Mouse (Mus musculus) layer of hippocampus, adult 9-11 months (tissue): ENCODE measurements around the gene Slc22a5.

Experiments
- DNase-seq: peaks from one replicate; pipeline ENCODE4 v3.0.0; 2022

Slc22a5 gene

DNA sequence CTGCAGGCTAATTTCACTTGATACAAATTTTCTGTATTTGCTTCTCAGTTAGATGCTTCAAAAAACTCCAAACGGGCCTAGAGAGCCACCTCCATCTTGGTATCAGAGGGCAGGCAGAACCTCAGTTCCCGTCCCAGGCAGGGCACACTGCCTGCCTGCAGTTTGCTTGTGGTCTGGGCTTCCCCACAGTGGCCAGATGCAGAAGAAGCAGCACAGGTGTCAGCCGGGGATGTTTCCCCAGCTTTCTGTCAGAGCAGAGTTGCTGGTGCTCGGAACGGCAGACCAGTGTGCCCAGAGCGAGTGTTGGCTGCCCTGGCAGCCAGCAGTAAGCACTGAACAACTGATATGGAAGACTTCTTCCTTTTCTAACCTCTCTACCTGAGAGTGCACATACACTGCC is 52.3 kb downstream of the Slc22a5 start:
- no peak for DNase-seq

DNA sequence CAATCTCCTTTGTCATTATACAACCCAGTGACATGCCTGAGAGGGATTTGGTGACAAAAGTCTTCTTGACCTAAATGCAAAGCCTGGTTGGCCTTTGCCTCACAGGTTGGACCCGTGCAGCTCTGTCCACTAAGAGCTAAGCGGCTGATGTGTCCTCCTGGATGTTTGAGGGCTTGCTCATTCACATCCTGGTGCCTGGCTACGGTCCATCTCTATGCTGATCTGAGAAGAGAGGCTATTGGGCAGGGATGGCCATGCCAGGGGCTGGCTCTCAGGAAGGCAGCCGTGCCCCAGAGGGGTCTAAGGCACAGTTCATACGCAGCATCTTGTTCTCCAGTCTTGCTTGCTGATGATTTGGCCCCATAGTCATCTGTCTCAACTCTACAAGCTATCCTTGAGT is 53.7 kb downstream of the Slc22a5 start:
- no peak for DNase-seq

DNA sequence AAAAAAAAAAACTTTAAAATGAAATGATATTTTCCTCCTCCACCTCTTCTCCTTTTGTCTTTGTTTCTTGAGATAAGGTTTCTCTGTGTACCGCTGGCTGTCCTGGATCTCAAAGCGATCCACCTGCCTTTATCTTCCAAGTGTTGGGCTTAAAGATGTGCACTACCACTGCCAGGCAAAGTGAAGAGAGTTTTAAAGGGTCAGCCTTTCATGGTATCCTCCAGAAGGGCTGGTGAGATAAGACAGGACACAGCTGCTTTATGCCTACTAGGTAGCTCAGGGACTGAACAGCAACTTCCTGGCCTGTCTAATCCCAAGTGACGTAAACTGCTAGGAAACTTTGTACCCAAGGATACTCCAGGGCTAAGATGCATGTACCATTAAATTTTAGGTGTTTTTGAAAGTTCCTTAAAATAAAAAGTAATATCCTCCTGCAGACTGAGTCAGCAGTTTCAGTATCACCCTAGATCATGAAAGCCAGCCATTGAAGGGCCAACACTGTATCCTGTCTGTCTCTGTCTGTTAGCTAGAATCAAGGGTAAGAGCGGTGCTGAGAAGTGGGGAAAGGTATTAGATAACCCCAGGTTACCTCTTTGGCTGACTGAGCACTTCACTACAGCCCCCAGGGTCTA is 56.0 kb downstream of the Slc22a5 start:
- DNase-seq: no peak

DNA sequence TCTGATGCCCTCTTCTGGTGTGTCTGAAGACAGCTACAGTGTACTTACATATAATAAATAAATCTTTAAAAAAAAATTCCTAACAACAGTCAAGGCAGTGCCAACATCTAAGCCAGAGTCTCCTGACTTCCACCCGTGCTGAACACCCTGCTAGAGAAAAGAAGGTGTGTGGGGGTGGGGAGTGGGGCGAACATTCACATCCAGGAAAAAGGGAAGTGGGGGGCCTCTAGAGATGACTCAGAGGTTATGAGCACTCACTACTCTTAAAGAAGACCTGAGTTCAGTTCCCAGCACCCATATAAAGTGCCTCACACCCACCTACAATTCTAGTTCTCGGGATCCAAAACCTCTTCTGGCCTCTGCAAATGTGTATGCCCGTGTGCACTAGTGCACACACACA is 66.1 kb downstream of the Slc22a5 start:
- no peak for DNase-seq

DNA sequence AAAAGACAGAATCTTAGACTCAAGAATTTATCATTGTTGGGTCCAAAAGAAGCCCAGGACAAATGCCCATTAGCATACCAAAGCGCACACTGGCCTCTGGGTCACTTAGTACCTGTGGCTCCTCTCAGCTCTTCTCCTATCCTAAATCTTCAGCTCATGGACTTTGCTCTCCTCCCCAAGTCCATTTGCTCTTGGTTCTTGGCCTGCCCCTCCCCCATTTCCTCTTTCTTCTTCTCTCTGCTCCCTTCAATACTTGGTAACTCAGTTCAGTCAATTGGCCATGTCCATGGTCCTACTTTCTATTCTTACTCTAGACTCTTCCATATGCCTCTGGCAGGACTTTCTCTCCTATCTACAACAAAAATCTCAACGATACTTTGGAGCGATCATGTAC is 69.5 kb downstream of the Slc22a5 start:
- DNase-seq: no peak

DNA sequence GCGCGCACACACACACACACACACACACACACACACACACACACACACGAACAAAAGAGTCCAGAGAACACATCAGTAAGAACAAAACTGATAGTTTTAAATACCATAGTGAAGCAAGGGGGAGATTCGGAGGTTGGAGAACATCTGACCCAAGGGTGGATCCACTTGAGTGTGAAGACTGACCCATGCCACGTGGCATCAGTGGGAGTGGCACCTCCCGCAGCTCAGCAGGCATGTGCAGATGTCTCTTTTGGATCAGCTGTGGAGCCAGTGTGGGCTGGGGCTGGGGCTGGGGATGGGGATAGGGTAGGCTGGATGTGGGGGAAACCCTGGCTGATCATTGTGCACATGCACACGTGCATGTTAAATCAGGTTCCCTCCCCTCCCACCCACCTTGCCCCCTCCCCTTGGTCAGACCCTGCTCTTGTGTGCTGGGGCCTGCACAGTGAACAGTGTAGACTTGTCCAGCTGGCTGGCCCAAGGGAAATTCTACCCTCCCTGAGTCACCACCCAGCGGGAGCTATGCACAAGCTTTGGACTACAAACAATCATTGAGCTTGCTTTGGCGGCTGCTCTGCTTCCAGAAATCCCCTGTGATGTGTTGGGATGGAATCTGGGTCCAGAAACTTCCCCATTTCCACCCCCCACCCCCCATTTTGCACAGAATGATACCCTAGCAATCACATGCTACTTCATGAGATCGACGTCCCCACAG is 70.1 kb downstream of the Slc22a5 start:
- DNase-seq: no peak

DNA sequence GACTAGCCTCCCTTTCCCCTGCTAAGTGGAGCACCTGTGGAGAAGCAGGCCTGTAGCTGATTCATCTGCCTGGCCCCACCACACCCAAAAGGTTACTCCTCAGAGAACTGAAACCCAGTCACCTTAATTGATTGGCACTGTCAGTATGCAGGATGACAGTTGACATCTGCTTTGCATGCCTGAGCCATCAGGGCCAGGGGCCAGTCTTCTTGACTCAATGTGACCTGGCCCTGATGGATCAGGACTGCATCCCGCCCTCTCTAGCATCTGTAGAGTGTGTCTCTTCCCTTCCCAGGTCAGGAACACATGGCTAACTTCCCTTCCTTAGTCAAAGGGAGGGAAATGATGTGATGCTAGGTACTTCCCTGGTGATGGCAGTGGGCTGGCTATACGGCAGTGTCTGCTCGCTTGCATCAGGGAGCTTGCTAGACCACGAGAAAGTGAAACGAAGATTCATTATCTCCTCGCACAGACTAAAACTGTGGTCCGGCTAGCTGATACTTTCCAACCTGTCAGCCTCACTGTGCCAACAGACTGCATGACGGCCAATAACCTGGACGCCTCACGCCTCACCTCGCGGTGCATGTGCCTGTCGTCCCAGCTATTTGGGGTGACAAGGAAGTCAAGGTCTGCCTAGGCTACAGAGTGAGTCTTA is 70.8 kb downstream of the Slc22a5 start:
- no peak for DNase-seq

DNA sequence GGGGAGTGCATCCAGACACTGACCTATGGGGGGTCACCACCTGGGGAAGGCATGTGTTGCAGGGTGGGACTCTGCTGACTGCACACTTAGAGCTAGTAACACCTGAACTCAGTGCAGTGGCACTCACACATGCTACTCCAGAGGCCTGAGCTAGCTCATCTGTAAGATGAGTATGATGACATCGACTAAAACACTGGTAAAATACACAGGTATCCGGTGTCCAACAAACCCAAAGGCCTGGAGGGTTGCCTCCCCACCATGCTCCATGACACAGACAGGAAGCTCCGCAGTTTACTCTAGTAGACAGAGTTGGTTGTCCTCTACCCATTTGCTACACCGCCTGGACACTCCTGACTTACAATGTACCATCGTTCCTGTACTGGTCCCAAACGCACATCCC is 71.9 kb downstream of the Slc22a5 start:
- DNase-seq: no peak

DNA sequence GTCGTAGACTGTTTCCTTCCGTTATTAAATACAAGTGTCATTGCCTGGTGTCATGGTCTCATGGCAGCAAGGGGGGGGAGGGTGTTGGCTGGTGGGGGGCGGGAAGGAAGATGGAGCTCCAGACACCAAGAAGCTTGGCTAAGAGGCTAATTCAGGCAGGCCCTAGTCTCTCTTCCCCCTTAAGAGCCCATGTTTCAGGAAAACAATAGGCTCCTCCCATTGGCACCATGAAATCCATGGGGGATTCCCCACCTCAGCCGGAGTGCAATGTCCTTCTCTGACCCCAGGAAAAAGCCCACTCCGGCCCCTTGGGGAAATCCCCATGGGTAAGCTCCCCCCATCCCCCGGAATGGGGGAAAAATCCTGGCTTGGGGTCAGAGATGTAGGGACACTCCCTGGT is 72.7 kb downstream of the Slc22a5 start:
- DNase-seq: no peak

DNA sequence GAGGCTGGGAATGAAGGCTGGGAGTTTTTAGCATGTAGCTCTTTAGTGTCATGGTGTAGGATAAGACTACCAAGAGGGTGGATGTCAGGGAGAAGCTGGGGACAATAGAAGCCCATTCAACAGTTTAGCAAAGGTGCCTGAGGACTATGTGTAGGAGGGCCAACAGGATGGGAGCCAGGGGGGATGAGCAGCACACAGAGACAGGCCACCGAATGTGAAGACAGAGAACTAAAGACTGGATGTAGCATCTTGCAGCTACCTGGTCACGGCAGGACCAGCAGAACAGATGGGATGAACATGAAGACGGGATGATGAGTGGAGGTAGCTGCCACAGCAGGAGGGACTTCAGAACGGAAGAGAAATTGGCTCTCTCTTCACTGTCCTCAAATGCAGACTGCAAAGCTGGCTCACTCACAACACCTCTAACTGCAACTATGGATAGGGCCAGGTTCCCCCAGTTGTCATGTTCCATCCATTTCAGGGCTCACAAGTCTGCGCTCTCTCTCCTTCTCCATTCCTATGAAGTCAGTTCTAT is 74.6 kb downstream of the Slc22a5 start:
- no peak for DNase-seq

DNA sequence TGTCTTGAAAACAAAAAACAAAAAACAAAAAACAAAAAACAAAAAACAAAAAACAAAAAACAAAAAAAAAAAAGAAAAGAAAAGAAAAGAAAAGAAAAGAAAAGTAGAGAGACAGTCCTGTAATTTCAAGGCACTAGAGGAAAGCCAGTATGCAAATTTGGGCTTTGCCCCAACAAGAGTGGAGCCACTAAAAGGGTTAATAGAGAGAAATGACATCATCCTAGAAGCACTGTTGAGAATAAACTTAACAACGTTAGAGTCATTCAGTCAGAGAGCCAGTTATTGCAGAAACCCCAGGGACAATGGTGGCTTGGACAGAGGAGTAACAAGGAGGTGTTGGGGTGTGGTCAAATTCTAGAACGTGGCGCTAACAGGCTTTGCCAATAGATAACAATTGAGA is 76.7 kb downstream of the Slc22a5 start:
- no peak for DNase-seq
